Mouse (Mus musculus) heart, embryonic 10.5 days (tissue): Measurements from ENCODE around the gene Psrc1. TPM values are rescaled to one million over a fixed set of nuclear protein-coding genes. Genes with fewer than 3 reads are reported as not detected.

ENCODE experiments used
- DNase-seq: peaks from one replicate; pipeline ENCODE4 v3.0.0-alpha.2; 2017; ENCODE audit warnings: low spot score
- H3K27ac ChIP-seq: fragments of 300-500 bp; sonication (generic); 2 replicates; pipeline ENCODE4 v1.5.1; 2016; ENCODE audit warnings: mild to moderate bottlenecking
- H3K27me3 ChIP-seq: fragments of 300-500 bp; sonication (generic); 2 replicates; pipeline ENCODE4 v1.6.1; 2016; ENCODE audit warnings: mild to moderate bottlenecking; ENCODE audit not compliant: poor library complexity, insufficient read depth, severe bottlenecking
- H3K36me3 ChIP-seq: fragments of 300-500 bp; sonication (generic); 2 replicates; pipeline ENCODE4 v1.6.1; 2016; ENCODE audit warnings: mild to moderate bottlenecking, moderate library complexity
- H3K4me1 ChIP-seq: fragments of 300-500 bp; sonication (generic); 2 replicates; pipeline ENCODE4 v1.6.1; 2016; ENCODE audit warnings: mild to moderate bottlenecking
- H3K4me3 ChIP-seq: fragments of 300-500 bp; sonication (generic); 2 replicates; pipeline ENCODE4 v1.5.1; 2016; ENCODE audit warnings: mild to moderate bottlenecking, moderate library complexity
- H3K9me3 ChIP-seq: fragments of 300-500 bp; sonication (generic); 2 replicates; pipeline ENCODE4 v1.6.1; 2016; ENCODE audit warnings: mild to moderate bottlenecking, moderate library complexity
- WGBS: fragments of 180-500 bp; shearing (Covaris S2); methylation state at CpG from one replicate; pipeline ENCODE4 v1.1.7; 2016; 5-methylcytosine and 5-hydroxymethylcytosine counted together
- polyA plus RNA-seq: library from polyadenylated mRNA; unstranded; fragments of >200 nt; fragmentation: Nextera tagmentation; extraction: Ambion mirVana; gene quantifications from 2 replicates; pipeline ENCODE4 v1.2.1, GENCODE M21; 2016

The Psrc1 gene
- polyA plus RNA-seq, 1 experiment from 2014 or later = 57.6 TPM

- Histone ChIP-seq H3K27ac (peak overlapping the region; percentile 29), H3K4me3 (no peak overlapping the region), H3K27me3 (no peaks in the 10 kb centered on the region), H3K9me3 (no peaks in the 10 kb centered on the region), H3K36me3 (no peaks in the 10 kb centered on the region), H3K4me1 (peaks cover 86% of the 10 kb centered on the region)
- WGBS = 59% methylated on average over 3 of the region's 3 CpGs
- no peak for DNase-seq
Measured at GRCm38 (mm10) chr3:108367828-108368227, 15.8 kb upstream of the Psrc1 start.

- H3K36me3 ChIP-seq = no peaks in the 10 kb centered on the region
- 70% methylated on average over 5 of the region's 5 CpGs for WGBS
- H3K4me3 ChIP-seq = no peak overlapping the region
- no peaks in the 10 kb centered on the region for H3K9me3 ChIP-seq
- DNase-seq = no peak
- no peaks in the 10 kb centered on the region for H3K27me3 ChIP-seq
- H3K27ac ChIP-seq = no peak overlapping the region
- peaks cover 85% of the 10 kb centered on the region for H3K4me1 ChIP-seq
Measured at GRCm38 (mm10) chr3:108368721-108369120, 14.9 kb upstream of the Psrc1 start.

GRCm38 (mm10) chr3:108372274-108372673 lies 11.4 kb upstream of the Psrc1 start:
- Histone ChIP-seq H3K27me3 (no peaks in the 10 kb centered on the region), H3K9me3 (no peaks in the 10 kb centered on the region), H3K36me3 (peaks cover 21% of the 10 kb centered on the region), H3K4me1 (peaks cover 56% of the 10 kb centered on the region), H3K27ac (peak overlapping the region; percentile 32; the same call in 1 of the 2 replicates), H3K4me3 (no peak overlapping the region)
- DNase-seq = no peak
- 58% methylated on average over 3 of the region's 3 CpGs for WGBS

DNA sequence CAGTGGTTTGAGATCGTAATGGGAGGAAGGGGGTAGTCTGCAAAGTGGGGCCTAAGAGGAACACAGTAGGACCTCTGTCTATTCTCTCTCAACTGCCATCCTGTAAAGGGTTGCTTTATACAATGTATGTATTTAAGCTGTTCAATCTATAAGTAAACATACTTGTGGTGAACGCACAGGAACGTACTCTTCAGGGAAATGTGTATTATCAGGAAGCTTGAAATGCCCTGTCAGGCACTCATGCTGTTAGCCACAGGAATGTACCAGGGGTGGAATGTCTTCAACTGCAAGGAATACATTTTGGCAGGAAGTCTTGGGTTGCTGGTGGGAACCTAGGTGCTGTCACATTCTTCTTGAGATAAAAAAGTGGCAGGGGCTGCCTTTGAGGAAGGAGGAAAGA lies 10.9 kb upstream of the Psrc1 start:
- Histone ChIP-seq H3K4me3 (no peak overlapping the region), H3K36me3 (peaks cover 21% of the 10 kb centered on the region), H3K4me1 (peaks cover 52% of the 10 kb centered on the region), H3K27me3 (no peaks in the 10 kb centered on the region), H3K9me3 (no peaks in the 10 kb centered on the region), H3K27ac (peak overlapping the region; percentile 32; the same call in 1 of the 2 replicates)
- WGBS = 34% methylated on average over 3 of the region's 3 CpGs
- no peak for DNase-seq

DNA sequence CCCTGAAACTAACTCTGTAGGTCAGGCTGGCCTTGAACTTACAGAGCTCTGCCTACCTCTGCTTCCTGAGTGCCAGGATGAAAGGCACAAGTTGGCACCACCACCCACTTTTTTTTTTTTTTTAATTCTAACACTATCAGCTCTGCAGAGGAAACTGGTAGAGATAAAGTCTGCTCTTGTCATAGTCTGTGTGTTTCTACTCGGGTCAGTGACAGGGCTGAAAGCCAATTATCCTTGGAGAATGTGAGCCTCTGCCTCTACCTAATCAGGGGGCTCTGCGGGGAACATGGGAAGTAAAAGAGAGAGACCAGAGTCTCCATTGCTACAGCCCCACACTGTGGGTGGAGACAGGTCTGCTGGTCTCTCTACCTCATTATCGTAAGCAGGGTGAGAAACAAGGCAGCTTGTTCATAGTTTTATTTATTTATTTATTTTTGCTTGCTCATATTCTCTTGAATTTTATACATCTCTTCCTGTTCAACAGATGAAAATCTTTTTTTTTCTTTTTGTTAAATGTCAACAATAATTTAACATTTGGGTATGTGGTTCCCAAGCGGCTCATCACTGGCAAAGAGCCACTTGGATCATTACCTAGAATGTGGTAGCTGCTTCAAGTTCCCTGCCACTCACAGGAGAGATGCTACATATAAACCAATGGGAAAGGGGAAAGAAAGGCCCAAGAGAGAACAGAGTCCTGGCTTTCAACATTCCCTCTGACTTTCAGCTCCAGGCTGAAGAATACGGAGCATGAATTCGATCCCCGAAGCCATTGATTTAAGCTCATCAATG lies 4.6 kb upstream of the Psrc1 start:
- no peak overlapping the region for H3K27ac ChIP-seq
- DNase-seq = no peak
- peaks cover 21% of the 10 kb centered on the region for H3K36me3 ChIP-seq
- no peaks in the 10 kb centered on the region for H3K9me3 ChIP-seq
- no peaks in the 10 kb centered on the region for H3K27me3 ChIP-seq
- WGBS = 60% methylated on average over 7 of the region's 7 CpGs
- H3K4me3 ChIP-seq = no peak overlapping the region
- H3K4me1 ChIP-seq = peaks cover 33% of the 10 kb centered on the region

DNA sequence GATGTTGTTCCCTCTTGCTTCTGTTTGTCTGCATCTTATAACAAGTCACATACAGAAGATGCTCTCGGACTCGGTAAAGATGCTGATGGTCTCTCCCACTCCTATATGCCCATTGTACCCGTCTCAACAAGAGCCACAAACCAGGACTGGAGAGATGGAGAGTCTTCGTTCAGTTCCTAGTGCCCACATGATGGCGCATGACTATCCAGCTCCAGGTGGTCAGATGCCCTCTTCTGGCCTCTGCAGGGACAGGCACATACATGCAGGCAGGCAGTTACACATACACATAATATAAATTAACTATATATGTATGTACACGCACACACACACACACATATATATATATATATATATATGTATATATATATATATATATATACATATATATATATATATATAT lies 2.9 kb upstream of the Psrc1 start:
- peaks cover 11% of the 10 kb centered on the region for H3K36me3 ChIP-seq
- peaks cover 46% of the 10 kb centered on the region for H3K4me1 ChIP-seq
- H3K9me3 ChIP-seq = no peaks in the 10 kb centered on the region
- H3K27me3 ChIP-seq = no peaks in the 10 kb centered on the region
- no peak overlapping the region for H3K4me3 ChIP-seq
- no peak overlapping the region for H3K27ac ChIP-seq
- 81% methylated on average over 6 of the region's 6 CpGs for WGBS
- no peak for DNase-seq

DNA sequence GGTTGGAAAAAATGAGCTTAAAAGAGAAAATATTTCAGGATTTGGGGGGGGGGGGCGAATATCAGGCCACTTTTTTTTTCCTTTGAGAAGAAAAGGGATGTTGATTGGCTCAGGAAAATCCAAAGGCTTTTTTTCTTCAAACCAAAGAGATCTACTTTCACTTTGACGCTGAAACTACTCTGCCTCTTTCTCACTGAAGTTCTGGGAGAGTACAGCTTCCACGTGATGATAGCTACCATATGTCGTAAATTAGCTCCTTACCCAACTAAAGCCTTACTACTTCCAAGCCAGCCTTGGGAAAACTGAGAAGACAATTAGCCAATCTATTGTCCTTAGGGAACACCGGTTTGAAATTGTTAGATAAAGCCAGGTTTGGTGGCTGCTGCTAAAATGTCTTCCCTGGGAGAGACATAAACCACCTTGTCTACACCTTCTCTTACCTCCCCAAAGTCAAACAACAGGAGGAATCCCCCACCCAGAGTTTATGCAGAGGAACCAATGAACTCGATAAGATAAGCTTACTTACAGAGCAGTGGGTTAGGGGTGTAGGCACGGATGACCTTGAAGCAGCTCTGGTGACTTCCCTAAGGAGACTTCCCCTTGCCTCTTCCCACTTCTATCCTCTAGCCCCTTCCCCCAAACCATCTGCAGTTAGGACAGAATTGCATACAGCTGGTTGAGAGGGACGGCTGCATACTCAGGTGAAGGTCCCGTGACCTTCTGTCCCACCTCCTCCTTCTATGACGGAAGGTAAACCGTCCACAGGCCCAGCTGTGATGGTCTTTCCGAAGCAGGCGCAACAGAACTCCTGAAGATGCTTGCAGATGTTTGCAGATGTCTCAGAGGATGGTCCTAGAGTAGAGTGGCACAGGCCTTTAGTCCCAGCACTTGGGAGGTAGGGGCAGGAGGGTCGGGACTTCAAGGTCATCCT lies 1.4 kb upstream of the Psrc1 start:
- DNase-seq = no peak
- H3K27me3 ChIP-seq = no peaks in the 10 kb centered on the region
- 41% methylated on average over 14 of the region's 14 CpGs for WGBS
- H3K4me3 ChIP-seq = peak overlapping the region; percentile 68
- H3K4me1 ChIP-seq = peaks cover 46% of the 10 kb centered on the region
- H3K27ac ChIP-seq = peak overlapping the region; percentile 80
- H3K9me3 ChIP-seq = no peaks in the 10 kb centered on the region
- peaks cover 21% of the 10 kb centered on the region for H3K36me3 ChIP-seq

DNA sequence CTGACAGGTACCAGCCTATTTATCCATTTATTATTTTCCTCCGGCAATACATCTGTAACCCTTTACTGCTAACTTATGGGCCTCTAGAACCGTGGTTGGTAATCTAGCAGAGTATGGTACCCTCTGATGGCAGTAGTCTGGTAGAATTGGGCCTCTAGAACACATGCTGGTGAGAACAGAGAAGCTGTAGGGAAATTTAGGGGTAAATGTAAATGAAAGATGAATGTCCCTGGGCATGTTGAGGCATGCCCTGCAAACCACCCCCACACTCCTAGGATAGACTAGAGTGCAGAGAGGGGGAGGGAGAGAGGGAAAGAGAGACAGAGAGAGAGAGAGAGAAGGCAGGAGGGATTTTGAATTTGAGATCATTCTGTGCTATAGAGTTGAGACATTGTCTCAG lies 786 bp downstream of the Psrc1 start:
- Histone ChIP-seq H3K27ac (peak overlapping the region; percentile 80), H3K9me3 (no peaks in the 10 kb centered on the region), H3K4me1 (peaks cover 49% of the 10 kb centered on the region), H3K27me3 (no peaks in the 10 kb centered on the region), H3K36me3 (peaks cover 27% of the 10 kb centered on the region), H3K4me3 (peak overlapping the region; percentile 68)
- no peak for DNase-seq
- WGBS = 50% methylated on average over 2 of the region's 2 CpGs

DNA sequence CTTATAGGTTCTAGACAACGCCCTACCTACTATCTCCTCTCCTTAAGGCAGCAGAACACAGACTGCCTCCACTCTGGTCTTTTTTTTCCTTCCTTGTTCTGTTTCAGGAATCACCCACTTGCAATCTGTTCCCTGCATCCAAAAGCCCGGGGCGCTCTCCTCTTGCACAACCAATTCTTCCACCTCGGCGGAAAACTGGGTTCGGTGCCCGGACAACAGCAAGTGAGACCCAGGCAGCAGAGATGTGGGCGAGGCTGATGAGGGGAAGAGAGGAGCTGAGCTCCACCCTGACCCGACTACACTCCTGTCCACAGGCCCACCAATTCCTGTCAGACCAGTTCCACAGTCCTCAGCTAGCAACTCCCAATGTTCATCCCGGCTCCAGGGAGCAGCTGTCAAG lies 2.5 kb downstream of the Psrc1 start:
- H3K4me3 ChIP-seq = no peak overlapping the region
- 91% methylated on average over 10 of the region's 10 CpGs for WGBS
- DNase-seq = no peak
- H3K27ac ChIP-seq = no peak overlapping the region
- peaks cover 43% of the 10 kb centered on the region for H3K4me1 ChIP-seq
- H3K9me3 ChIP-seq = no peaks in the 10 kb centered on the region
- no peaks in the 10 kb centered on the region; the same call in 1 of the 2 replicates for H3K27me3 ChIP-seq
- H3K36me3 ChIP-seq = peaks cover 27% of the 10 kb centered on the region

DNA sequence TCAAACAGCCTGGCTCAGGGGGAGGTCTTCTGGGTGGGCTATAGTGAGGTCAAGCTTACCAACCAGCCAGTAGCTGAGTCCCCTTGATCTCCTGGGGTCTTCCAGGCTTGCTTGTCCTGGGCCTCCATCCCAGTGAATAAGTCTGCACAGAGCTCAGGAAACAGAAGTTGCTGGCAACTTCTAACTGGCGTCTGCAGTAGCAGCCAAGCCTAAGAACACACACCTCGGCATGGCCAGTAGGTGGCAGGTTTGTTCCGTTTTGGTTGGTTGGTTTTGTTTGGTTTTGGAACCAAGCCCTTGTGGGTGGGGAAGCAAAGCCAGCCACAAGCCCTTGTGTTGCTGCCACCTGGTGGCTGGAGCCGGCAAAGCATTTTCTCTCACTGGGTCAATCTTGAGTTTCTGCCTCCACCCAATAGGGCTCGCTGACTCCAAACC lies 5.5 kb downstream of the Psrc1 start:
- peaks cover 38% of the 10 kb centered on the region for H3K4me1 ChIP-seq
- H3K36me3 ChIP-seq = peaks cover 27% of the 10 kb centered on the region
- H3K27me3 ChIP-seq = peaks cover 19% of the 10 kb centered on the region
- H3K9me3 ChIP-seq = no peaks in the 10 kb centered on the region
- H3K4me3 ChIP-seq = no peak overlapping the region
- 0% methylated on average over 5 of the region's 5 CpGs for WGBS
- H3K27ac ChIP-seq = peak overlapping the region; percentile 67
- peak; percentile 97 for DNase-seq

DNA sequence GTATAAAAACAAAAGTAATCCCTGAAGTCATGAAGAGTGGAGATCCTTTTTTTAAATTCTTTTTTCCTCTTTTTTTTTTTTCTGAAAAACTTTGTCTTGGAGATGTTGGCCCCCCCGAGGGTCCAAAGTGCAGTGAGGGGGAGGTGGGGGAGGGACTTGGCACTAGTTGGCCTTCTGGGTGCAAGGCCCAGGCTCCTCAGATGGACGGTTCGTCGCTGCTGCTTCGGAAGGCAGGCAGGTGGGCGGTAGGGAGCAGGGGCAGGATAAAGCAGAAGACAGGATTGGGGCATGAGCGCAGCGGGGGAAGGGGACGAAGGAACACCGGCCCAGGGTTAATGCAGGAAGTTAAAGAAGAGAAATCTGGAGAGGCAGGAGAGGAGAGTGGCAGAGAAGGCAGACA lies 8.7 kb downstream of the Psrc1 start:
- Histone ChIP-seq H3K27ac (peak overlapping the region; percentile 42; the same call in 1 of the 2 replicates), H3K36me3 (peaks cover 5% of the 10 kb centered on the region)
- WGBS = 14% methylated on average over 10 of the region's 10 CpGs

DNA sequence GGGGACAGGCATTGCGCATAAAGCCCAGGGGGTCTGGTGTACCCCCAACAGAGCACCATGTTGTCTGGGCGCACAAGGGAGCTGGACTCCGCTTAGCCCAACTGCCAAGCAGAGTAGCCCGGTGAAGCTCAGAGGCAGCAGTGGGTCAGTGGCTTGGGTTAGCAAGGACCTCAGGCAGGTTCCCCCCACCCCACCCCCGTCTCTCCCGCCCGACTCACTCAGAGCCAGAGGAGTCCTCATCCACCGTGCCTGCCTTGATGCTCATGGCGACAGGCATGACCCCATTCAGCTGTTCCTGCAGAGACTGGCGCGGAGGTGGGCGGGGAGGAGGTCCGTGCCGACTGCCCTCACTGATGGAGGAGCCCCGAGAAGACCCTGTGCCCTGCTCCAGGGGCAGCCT lies 9.2 kb downstream of the Psrc1 start:
- Histone ChIP-seq H3K4me3 (peak overlapping the region; percentile 32), H3K9me3 (no peaks in the 10 kb centered on the region), H3K4me1 (peaks cover 42% of the 10 kb centered on the region), H3K27me3 (peaks cover 50% of the 10 kb centered on the region), H3K36me3 (peaks cover under 1% of the 10 kb centered on the region; the same call in 1 of the 2 replicates), H3K27ac (peak overlapping the region; percentile 42; the same call in 1 of the 2 replicates)
- 40% methylated on average over 15 of the region's 15 CpGs for WGBS
- DNase-seq = no peak

More for the DNA sequence above, 8.7 kb downstream of the Psrc1 start:
- no peak for DNase-seq
- Histone ChIP-seq H3K9me3 (no peaks in the 10 kb centered on the region), H3K27me3 (peaks cover 45% of the 10 kb centered on the region), H3K4me3 (peak overlapping the region; percentile 32; the same call in 1 of the 2 replicates), H3K4me1 (peaks cover 37% of the 10 kb centered on the region)

DNA sequence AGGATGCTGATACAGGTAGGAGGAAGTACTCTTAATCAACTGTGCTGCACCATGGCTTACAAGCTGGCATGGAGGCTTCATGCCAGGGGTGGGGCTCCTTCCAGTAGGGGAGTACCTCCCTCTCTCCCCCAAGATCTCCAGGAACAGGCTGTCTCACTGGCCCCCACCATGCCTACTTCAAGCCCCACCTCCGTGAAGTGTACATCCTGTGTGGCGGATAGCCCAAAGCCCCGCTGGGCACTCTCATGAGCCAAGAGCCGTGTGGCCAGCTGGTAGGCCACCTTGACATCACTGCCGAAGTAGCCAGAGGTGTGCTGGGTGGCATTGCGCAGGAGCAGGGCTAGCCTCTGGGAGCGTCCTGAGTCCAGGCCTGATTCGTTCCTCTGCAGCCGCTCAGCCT lies 14.6 kb downstream of the Psrc1 start:
- Histone ChIP-seq H3K4me3 (no peak overlapping the region), H3K9me3 (no peaks in the 10 kb centered on the region), H3K27me3 (peaks cover 72% of the 10 kb centered on the region), H3K4me1 (peaks cover 26% of the 10 kb centered on the region), H3K27ac (no peak overlapping the region), H3K36me3 (no peaks in the 10 kb centered on the region)
- DNase-seq = no peak
- WGBS = 88% methylated on average over 9 of the region's 9 CpGs
